Mouse (Mus musculus) lung, adult 18-20 months (tissue): Measurements from ENCODE around the gene Mgat4a.

Source experiments
- DNase-seq, 2 experiments: peaks; one replicate each; pipeline ENCODE4 v3.0.0; 2022; ENCODE audit warnings: mixed read lengths in 2 of 2

Gene Mgat4a

GRCm38 (mm10) chr1:37491672-37492071 is 49.1 kb downstream of the Mgat4a start:
- peak; percentile 50 to 57 for DNase-seq

DNA sequence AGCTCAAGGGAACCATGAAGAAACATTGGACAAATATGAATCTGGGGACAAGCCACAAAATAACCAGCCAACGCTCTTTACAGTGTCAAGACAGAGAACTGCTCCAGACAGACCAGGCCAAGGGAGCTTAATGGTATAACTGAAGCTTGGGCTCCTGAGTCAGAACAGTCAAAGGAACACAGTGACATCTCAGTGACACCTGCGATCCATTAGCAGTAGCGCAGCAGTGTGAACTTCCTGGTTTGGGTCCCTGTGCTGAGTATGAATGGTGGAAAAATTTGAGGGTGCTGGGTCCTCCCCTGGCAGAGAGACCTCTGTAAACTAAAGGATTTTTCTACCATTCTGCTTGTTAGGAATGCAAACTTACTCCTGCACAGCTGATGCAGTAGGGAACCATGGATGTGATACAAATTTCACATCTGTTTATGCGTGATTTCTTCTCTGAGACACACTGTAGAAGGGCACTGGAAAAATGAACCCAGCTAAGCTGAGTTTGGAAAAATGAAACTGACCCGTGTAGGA is 50.1 kb downstream of the Mgat4a start:
- DNase-seq: no peak

DNA sequence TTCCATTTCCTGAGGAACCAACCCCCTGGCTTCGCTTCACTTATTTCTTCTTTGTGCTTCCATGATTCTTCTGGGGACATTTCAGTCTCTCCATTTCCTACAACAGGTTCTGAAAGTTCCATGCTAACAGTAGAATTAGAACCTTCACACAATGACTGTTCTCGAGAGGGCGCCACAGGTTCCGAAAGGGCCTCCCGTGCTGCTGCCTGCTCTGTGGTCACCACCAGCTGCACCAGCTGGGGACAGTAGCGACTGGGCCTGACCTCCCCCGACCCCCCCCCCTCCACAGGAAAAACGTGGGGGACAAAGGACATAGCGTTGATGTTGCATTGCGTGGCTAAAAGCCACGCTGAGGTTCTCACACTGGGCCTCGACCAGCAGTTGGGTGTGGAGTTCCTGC is 52.3 kb downstream of the Mgat4a start:
- DNase-seq: no peak

- DNase-seq: no peak
Observed at GRCm38 (mm10) chr1:37486994-37487393, 53.8 kb downstream of the Mgat4a start.

DNA sequence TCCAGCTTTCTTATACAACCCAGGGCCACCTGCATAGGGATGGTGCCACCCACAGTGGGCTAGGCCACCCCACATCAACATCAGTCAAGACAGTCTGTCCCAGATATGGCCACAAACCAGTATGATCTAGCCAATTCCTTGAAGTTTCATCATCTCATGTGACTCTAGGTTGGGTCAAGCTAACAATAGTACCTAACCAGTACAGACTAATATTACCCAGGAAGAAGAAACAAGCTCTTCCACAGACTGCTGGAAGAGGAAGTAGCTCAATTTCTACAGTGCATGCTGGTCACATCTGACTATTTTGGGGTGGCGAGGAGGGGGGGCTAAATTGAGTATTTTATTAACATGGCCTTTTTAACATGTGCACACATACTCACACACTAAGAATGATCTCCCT is 54.4 kb downstream of the Mgat4a start:
- no peak for DNase-seq

DNA sequence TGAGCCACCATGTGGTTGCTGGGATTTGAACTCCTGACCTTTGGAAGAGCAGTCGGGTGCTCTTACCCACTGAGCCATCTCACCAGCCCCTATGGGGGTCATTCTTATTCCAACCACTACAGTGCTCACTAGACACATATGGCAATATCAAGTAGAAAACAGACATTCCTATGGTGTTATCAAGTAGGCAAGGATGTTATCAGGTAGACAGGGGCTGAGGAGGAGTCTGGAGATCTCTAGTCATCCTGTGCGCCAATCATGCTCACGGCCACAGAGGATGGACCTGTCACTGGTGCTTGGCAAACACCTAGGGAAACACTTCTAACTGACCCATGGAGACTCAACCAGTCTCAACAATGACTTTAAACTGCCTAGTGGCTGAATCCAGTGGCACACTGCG is 56.2 kb downstream of the Mgat4a start:
- DNase-seq: no peak

- no peak for DNase-seq
Observed at GRCm38 (mm10) chr1:37481331-37481730, 59.5 kb downstream of the Mgat4a start.

DNA sequence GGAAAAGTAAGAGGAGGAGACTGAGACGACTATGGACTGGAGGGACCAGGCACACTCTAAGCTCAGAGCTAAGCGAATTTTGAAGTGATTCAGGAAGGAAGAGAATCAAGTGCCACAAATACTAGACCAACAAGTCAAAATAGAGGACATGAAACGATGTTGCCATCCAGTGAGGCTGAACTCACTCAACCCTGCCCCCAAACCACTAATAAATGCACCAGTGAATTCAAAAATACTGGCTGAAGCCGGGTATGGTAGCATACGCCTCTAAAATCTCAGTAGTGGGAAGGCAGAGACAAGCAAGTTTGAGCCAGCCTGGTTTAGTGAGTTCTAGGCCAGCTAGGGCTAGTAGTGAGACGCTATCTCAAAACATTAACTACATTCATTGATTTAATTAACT is 60.1 kb downstream of the Mgat4a start:
- no peak for DNase-seq

DNA sequence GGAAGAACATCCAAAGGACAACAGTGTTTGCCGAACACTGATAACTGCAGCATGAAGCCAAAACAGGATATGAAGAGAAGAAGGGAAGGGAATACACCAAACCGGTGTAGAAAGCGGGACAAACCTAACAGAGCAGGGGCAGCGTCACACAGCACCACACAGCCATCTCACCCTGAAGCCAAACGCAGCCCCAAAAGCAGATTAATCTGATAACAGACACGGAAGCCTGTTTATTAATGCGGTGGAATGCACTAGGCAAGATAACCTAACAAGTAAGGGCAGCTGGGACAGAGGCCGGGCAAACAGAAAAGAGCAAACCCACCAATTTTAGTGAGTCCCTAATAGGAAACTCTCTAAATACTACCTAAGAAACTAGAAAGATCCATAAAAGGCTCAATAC is 61.1 kb downstream of the Mgat4a start:
- no peak for DNase-seq

DNA sequence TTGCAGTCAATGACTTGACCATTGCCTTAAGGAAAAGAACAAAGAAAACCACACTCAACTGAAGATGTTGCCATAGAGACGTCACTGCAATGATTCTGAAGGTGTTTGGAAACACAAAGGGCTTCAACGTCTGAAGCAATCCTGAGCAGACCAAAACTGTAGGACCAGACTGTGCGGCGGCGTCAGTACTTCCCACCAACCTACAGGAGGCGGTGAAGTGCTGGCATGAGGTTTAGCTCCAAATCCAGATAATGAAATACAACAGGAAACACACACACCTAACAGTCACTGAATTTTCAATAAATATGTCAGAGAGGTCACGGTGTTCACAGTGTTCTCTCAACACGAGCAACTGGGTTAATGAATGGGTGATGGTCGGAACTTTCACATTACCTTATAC is 61.7 kb downstream of the Mgat4a start:
- DNase-seq: peak; percentile 45 to 73

DNA sequence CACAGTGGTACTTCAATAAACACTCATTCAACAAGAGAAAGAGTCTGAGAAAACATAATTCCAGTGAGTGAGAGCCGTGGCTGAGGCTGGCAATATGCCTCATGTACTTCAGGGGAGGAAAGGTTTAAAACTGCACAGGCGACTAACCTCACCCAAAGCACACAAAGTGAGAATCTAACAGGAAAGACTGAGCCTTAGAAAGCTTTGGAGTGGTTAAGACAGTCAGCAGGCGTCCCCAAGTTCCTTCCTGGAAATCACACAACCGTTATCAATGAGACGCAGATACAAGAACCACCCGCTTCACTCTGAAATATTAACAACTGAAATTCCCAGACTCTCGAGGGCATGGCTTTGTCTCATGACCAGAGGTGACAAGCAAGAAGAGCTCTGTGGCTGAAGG is 62.4 kb downstream of the Mgat4a start:
- DNase-seq: peak; percentile 30 to 33

DNA sequence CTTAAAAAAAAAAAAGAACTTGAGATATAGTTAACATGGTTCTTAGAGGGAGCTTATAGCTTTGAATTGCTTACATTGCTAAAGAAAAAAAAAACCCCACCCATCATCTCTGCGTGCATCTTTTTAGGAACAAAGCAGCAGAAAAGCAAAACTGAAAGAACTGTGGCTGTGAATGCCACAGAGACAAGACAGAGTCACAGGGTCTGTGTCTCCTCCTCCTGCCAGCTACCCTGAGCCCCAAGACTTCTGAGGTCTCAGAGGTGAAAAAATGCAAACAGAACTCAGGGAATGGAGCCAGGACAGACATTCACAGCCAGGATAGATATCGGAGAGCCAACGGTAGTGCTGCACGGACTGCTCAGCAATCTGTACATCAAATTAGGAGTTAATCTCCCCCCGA is 62.9 kb downstream of the Mgat4a start:
- no peak for DNase-seq

- DNase-seq: no peak
Observed at GRCm38 (mm10) chr1:37477250-37477649, 63.6 kb downstream of the Mgat4a start.

DNA sequence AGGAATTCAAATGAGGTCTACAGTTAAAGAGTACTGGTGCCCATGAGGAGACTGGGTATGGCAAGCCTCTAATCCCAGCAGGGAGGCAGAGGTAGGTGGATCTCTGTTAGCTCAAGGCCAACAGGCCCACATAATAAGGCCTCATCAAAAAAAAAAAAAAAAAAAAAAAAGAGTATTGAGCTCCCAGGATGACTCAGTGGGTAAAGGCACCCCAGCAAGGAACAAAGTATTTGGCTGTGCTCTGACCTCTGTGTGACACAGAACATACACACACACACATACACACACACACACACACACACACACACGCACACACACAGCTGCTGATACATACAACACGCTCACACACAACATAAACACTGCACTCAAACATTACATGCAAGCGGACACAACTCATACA is 65.5 kb downstream of the Mgat4a start:
- no peak for DNase-seq

DNA sequence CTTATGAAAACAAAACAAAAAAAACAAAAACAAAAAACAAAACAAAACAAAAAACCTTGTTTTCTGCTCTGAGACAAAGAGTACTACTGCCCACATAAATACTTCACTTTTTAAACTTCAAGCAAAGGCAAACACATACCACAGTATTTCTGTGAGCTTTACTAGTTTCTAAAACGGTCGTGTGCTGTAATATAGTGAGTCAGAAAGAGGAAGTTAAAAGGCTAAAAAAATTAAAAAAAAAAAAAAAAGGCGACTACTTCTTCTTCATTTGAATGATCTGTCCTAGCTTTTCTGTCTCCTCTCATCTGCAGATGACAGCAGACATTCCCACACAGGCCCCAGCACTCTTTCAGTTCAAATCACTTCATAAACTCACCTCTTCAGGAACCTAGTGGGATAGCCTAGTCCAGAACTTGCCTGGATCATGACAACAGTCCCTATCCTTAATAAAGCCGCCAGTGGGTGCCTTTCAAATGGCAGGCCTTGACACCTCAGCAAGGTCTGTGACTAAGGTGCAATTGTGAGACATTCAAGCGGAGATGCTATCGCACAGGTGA is 66.1 kb downstream of the Mgat4a start:
- DNase-seq: no peak

DNA sequence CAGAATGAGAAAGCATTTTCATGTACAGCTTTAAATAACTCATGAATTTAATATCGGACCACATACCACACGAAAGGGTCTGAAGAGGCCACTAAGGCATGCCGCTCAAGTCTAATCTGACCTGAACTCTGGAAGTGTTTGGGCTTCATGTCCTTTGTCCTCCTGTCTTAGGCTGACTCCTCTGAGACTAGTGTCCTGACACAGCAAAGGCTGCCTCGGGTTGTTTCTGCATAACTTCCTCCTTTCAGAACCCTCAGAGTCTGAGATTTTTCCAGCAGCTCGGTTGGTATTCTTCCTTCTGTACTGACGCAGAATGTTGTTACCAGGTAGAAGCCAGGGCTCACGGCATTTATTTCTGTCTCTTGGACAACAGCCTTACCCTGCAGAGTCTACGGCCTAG is 66.8 kb downstream of the Mgat4a start:
- DNase-seq: peak in 1 of 2 experiments; percentile 21

DNA sequence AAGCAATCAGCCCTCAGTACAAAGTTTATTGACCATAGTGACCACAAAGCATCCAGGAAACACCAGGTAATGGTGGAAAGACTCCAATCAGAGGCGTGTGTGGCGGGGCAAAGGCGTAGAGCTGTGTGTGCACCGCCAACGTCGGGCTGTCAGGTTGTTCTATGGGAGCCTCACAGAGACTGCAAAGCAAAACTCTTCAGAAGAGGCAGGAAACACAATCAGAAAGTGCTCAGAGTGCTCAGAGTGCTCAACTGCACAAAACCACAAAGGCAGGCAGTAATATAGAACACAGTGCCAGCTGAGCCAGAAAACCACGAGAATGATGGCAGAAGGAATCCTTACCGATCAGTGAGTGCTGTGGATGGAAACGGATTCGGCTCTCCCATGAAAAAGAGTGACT is 67.6 kb downstream of the Mgat4a start:
- DNase-seq: no peak

DNA sequence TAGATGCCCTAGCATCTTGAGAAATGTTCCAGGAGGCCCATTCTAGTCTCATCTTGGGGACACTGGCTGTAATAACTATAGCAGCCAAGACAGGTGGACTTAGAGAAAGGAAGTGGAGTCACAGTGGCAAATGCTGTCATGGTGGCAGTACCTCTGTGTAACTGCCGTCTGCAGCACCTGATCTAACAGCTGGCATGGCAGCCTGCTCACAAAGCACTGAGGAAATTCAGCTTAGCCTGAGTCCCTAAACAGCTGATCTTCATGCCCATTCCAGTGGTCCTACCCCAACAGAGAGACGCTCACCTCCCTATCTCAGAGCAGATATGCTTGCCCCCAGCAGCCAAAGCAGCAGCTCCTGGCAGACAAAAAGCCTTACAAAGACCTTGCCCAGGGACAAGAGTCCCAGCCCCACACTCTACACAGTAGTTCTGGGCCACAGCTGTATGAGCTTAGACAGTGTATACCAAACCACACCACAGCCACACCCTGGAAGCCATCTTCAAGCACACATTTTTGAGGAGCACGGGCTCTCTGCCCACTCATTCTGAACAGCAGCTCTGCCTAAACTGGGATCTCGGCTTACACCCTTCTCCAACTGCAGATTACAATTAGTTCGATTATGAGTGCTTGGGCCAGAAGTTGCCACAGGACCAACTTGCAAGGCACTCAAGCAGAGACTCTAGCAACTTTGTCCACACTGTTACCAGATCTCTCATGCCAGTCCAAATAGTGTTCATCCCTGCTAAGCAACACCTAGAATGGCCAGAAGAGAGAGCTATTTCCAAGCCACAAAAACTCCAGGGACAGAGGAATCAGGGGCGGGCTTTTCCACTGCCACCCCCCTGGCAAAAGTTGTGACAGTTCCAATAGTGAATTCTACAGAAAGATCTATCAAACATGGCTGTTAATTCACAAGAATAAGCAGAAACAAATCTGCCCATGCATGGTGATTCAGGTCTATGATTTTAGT is 69.4 kb downstream of the Mgat4a start:
- DNase-seq: no peak

GRCm38 (mm10) chr1:37469007-37469406 is 71.8 kb downstream of the Mgat4a start:
- no peak for DNase-seq

DNA sequence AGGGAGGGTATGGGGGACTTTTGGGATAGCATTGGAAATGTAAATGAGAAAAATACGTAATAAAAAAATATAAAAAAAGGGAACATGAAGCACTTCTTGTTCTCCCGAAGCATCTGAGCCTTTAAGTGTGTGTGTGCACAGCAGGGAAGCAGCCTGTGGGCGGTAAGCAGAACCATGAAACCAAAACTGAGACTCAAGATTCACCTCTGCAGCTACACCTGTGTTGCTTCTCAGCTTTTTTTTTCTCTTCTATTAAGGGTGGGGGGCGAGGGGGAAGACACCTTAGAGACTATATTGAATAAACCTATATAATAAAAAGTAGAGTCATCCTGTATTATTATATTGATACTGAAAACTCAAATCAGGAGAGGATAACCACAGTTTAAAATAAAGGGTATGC is 73.0 kb downstream of the Mgat4a start:
- DNase-seq: no peak

DNA sequence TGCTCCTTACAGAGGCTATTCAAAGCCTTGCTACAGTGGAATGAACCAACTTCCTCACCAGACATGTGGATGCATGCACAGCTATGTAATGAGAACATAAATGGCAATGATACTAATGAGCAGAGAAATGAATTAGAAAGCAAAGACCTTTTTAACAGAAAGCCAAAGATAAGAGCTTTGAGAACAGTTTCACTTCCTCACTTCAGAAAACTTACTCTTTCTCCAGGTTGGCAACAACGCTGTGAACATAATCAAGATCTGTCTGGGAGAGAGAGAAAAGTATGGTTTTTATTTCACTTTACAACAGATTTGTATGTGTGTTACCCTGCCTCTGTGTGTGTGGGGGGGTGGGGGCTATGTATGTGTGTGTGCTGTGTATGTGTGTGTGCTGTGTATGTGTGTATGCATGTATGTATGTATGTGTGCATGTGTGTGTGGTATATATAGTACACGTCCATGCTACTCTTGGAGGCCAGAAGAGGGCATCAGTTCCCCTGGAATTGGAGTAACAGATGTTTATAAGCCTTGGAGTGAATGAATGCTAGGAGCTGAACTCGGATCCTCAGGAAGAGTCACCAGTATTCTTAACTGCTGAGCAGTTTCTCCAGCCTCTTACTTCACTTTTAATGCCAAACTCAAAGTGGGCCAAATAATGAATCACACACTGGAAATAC is 74.4 kb downstream of the Mgat4a start:
- no peak for DNase-seq

DNA sequence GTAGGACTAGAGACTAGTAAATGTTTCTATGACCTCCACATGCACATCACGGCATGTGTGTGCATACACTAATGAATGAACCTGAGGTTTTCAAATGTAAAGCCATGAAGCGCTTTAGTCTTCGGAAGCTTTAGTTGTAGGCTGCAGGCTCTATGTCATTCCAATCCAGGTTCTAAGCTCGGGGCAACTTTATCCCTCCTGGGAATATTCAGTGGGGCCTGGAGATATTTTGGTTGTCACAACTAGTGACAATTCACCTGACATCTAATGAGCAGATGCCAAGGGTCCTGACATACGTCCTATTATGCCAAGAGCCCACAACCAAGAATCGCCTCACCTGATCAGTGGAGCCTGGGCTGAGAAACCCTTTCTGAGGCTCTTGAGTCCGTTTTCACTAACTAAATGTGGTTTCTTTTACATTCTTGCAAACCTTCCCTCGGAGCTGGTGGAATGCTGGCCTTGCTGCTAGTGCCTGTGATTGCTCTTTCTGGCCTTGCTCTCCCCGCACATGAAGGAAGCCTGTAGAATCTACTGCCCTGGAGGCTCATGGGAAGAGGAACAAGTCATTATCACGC is 75.9 kb downstream of the Mgat4a start:
- no peak for DNase-seq

DNA sequence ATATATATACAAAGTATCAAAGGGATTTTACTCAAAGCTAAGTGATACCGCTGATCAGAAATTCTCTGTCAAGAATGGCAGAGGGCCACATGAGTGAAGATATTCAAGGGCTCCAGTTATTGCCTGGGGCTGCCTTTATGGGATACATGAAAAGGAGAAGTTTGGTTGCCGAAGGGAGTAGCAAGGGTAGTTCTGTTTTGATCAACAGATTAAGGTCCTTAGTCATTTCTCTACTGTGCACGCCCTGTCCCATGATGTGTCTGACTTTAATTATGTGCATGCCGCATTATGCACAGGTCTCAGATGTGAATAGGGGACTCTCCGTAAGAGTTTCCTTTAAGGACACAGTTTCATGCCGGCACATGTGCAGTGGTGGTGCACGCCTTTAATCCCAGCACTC is 83.3 kb downstream of the Mgat4a start:
- no peak for DNase-seq
